Mouse (Mus musculus) limb, embryonic 14.5 days (tissue): ENCODE data around the gene Mei1. TPM values are rescaled to one million over a fixed set of nuclear protein-coding genes. Genes with fewer than 3 reads are reported as not detected.

Experiments used
- ATAC-seq: fragments of 200-750 bp; cut with Nextera tagmentation; 2 replicates; pipeline ENCODE4 v1.8.0; 2017; ENCODE audit warnings: low read depth, moderate number of reproducible peaks, moderate TSS enrichment; ENCODE audit not compliant: low FRiP score
- DNase-seq: peaks from one replicate; pipeline ENCODE4 v3.0.0-alpha.2; 2015; ENCODE audit warnings: low spot score
- H3K27ac ChIP-seq: fragments of 300-500 bp; sonication (generic); replicated peaks from 2 replicates; pipeline ENCODE4 v1.5.1; 2014; ENCODE audit warnings: low read depth, mild to moderate bottlenecking, low read length, moderate library complexity, mixed read lengths
- H3K27me3 ChIP-seq: fragments of 300-500 bp; sonication (generic); 2 replicates; pipeline ENCODE4 v1.6.1; 2014; ENCODE audit warnings: low read length, mixed read lengths; ENCODE audit not compliant: control insufficient read depth, insufficient read depth
- H3K36me3 ChIP-seq: fragments of 300-500 bp; sonication (generic); 2 replicates; pipeline ENCODE4 v1.6.1; 2014; ENCODE audit warnings: mild to moderate bottlenecking, low read length, moderate library complexity, mixed read lengths; ENCODE audit not compliant: control insufficient read depth, insufficient read depth
- H3K4me1 ChIP-seq: fragments of 300-500 bp; sonication (generic); 2 replicates; pipeline ENCODE4 v1.6.1; 2014; ENCODE audit warnings: antibody characterized with exemption, low read length, mixed read lengths; ENCODE audit not compliant: control insufficient read depth, insufficient read depth
- H3K4me2 ChIP-seq: fragments of 300-500 bp; sonication (generic); replicated peaks from 2 replicates; pipeline ENCODE4 v1.6.1; 2014; ENCODE audit warnings: low read depth, mild to moderate bottlenecking, low read length, moderate library complexity; ENCODE audit not compliant: severe bottlenecking
- H3K4me3 ChIP-seq: fragments of 300-500 bp; sonication (generic); replicated peaks from 2 replicates; pipeline ENCODE4 v1.5.1; 2014; ENCODE audit warnings: low read length
- H3K9ac ChIP-seq: fragments of 300-500 bp; sonication (generic); 2 replicates; pipeline ENCODE4 v1.6.1; 2014; ENCODE audit warnings: mild to moderate bottlenecking, low read depth, low read length, moderate library complexity; ENCODE audit not compliant: severe bottlenecking
- H3K9me3 ChIP-seq: fragments of 300-500 bp; sonication (generic); 2 replicates; pipeline ENCODE4 v1.6.1; 2016; ENCODE audit warnings: low read length; ENCODE audit not compliant: control insufficient read depth
- POLR2A ChIP-seq: fragments of 200-500 bp; IDR thresholded peaks from 2 replicates; pipeline ENCODE4 v1.8.0; 2012; ENCODE audit warnings: inconsistent platforms, mild to moderate bottlenecking, moderate library complexity, borderline replicate concordance; ENCODE audit not compliant: insufficient read depth, insufficient read length; ENCODE audit errors: extremely low read depth
- WGBS: fragments of 180-500 bp; shearing (Covaris S2); extraction: QIAGEN DNeasy Blood & Tissue Kit; methylation state at CpG from one replicate; pipeline ENCODE4 v1.1.7; 2014; 5-methylcytosine and 5-hydroxymethylcytosine counted together
- polyA plus RNA-seq, 2 experiments: library from polyadenylated mRNA; depleted of rRNA in 1 of 2; stranded (reverse) in 1 of 2; unstranded in 1 of 2; fragments of >200 nt; fragmentation: Nextera tagmentation in 1 of 2; extraction: Ambion mirVana in 1 of 2; gene quantifications; 2 replicates each; pipeline versions ENCODE4 v1.2.1 to v1.2.3; 2012 to 2014

The Mei1 gene
- polyA plus RNA-seq, 2 experiments = 0.12 to 0.16 TPM

DNA sequence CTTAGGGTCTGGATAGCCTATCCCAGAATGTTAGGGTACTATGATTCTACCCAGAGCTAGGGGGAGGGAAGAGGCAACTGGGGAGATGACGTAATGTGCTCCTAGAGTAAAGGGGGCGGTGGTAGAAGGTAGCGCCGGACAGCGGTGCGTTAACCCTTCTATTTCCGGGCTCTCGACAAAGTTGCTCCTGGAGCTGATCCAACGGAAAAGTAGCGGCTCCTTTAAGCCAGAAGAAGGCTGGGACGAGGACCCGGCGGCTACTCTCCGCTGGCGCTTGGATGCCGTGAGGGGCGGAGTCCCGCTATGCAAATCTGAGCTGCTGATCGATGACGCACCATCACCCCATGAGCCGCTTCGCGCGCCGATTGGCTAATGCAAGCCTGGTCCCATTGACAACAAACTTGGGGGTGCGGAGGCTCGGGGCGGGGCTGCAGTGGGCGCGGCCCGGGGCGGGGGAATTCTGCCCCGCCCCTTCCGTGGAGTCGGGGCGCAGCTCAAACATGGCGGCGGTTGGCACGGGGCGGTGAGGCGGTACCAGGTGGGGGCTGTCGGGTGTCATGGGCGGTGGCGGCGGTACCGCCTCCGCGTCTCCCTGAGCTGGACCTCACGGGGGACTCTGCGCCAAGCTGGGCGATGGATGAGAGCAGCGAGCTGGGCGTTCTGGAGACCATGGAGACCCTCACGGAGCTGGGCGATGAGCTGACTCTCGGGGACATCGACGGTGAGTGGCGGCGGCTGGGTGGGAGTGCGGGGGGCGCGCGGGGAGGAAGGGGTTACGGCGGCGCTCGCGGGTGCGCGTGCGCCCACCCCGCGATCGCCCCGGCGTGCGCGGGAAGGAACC, 77.2 kb downstream of the Mei1 start, which contains the start of gene Srebf2:
Gene Srebf2 (plus strand): TSS at position 412 of the 841 bp plus-strand sequence.
- peak; percentile 99 for DNase-seq
- peak; percentile 69; the same call in 1 of the 2 replicates for TF ChIP-seq POLR2A
- Histone ChIP-seq H3K27ac (peak within 1 kb of the TSS; percentile 95), H3K9ac (peak within 1 kb of the TSS; percentile 83), H3K27me3 (no peaks in the 10 kb centered on the region), H3K9me3 (no peaks in the 10 kb centered on the region), H3K36me3 (peaks cover 5% of the 10 kb centered on the region; the same call in 1 of the 2 replicates), H3K4me2 (peak within 1 kb of the TSS; percentile 74), H3K4me1 (peaks cover 25% of the 10 kb centered on the region), H3K4me3 (peak within 1 kb of the TSS; percentile 90)
- peak; percentile 97 for ATAC-seq
- WGBS = under 1% methylated on average over 72 of the region's 79 CpGs

DNA sequence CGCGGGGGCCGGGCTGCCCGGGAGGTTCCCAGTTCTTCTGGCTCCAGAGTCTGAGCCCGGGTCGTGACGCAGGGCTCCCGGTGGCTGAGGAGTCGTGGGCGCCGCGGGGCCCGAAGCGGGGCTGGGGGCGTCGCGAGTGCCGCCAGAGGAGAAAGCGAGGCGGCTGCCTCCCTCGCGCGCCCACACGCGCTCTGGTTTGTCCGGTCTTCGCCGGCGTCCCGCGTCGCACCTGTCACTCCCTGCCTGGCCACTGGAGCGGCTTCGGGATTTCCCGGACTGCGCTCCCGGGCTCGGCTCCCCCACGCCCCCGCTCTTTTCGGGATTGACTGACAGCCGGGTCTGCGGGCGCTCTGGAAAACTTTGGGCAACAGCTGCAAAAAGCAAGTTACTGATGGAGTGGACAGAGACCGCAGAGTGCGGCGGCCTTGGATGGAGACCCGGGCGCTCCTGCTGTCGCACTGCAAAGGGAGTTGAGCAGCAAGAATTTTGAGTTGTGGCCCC, 77.9 kb downstream of the Mei1 start:
- Histone ChIP-seq H3K4me1 (peaks cover 28% of the 10 kb centered on the region), H3K9ac (peak overlapping the region; percentile 83), H3K9me3 (no peaks in the 10 kb centered on the region), H3K27me3 (no peaks in the 10 kb centered on the region), H3K4me2 (peak overlapping the region; percentile 74), H3K36me3 (peaks cover 5% of the 10 kb centered on the region; the same call in 1 of the 2 replicates), H3K27ac (peak overlapping the region; percentile 95), H3K4me3 (peak overlapping the region; percentile 90)
- DNase-seq (peak; percentile 67), ATAC-seq (0 out of 2 replicates have a peak, but pooled peaks have one; percentile 3)
- TF ChIP-seq POLR2A = no peak
- 0% methylated on average over 33 of the region's 50 CpGs for WGBS

DNA sequence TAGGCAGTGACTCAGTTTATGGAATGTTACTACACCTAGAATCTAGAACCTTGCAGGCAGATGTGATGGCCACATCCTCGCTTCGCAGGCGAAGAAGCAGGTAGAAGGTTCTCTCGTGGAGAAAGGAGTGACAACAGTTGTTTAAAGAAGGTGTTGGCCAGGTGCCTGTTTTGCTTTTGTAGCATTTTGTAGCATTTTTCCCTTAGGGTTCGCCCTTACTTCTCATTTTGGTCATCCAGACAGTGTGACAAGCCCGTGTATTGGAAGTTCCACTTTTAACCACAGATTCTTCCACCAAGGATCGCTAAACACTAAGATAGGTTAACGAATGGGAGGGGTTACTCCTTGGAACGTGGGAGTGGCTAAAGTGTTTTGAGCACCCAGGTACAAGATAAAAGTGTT, 78.7 kb downstream of the Mei1 start:
- no peak for ATAC-seq
- Histone ChIP-seq H3K9me3 (no peaks in the 10 kb centered on the region), H3K4me3 (peak overlapping the region; percentile 90), H3K4me2 (peak overlapping the region; percentile 74), H3K36me3 (peaks cover 5% of the 10 kb centered on the region; the same call in 1 of the 2 replicates), H3K27ac (no peak overlapping the region; the same call in 1 of the 2 replicates), H3K4me1 (peaks cover 28% of the 10 kb centered on the region), H3K9ac (peak overlapping the region; percentile 83), H3K27me3 (no peaks in the 10 kb centered on the region)
- 19% methylated on average over 9 of the region's 9 CpGs for WGBS
- DNase-seq = no peak
- TF ChIP-seq POLR2A = no peak

DNA sequence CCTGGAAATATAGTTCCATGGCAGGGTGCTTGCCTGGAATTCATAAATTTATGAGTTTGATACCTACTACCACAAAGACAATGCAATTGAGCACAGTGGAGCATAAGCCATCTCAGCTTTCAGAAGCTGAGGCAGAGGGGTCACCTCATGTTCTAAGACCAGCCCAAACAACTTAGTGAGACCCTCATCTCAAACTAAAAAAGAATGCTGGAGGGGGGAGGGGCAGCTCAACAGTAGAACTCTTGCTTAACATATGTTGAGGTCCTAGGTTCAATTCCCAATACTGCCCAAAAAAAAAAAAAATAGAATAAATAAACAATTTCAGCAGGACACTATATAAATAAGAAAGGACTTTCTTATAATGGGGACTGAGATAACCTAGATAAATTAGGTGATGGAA, 80.2 kb downstream of the Mei1 start:
- Histone ChIP-seq H3K4me2 (no peak overlapping the region), H3K27ac (no peak overlapping the region), H3K9ac (no peak overlapping the region), H3K36me3 (0 out of 2 replicates have a peak, but pooled peaks cover 5% of the 10 kb centered on the region), H3K27me3 (no peaks in the 10 kb centered on the region), H3K9me3 (no peaks in the 10 kb centered on the region), H3K4me3 (no peak overlapping the region), H3K4me1 (peaks cover 28% of the 10 kb centered on the region)
- TF ChIP-seq POLR2A = no peak
- ATAC-seq (no peak), DNase-seq (no peak)

DNA sequence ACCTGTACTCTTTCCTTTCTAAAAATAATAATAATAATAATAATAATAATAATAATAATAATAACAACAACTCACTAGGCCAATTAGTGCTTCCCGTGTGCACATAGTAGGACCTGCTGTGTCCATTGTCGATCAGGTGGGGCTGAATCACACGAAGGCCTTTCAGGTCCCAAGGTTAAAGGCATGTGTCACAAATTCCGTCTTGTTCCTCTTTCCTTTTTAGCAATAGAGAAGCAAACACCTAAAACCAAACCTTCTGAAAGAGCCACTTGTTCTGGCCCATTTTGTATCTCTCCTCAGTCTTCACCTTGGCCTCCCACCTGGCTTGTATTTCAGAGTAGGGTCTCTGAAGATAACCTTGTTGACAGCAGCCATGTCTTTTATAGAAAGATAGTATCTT, 81.4 kb downstream of the Mei1 start:
- H3K36me3 ChIP-seq = 0 out of 2 replicates have a peak, but pooled peaks cover 5% of the 10 kb centered on the region
- no peak for ATAC-seq
- H3K27me3 ChIP-seq = no peaks in the 10 kb centered on the region
- no peak for TF ChIP-seq POLR2A
- no peak overlapping the region for H3K4me2 ChIP-seq
- no peak overlapping the region for H3K27ac ChIP-seq
- 89% methylated on average over 4 of the region's 4 CpGs for WGBS
- no peak for DNase-seq
- no peaks in the 10 kb centered on the region for H3K9me3 ChIP-seq
- no peak overlapping the region for H3K9ac ChIP-seq
- peaks cover 20% of the 10 kb centered on the region for H3K4me1 ChIP-seq
- H3K4me3 ChIP-seq = no peak overlapping the region
